Mouse (Mus musculus) MN1 (cell line): ENCODE results near the gene Aloxe3.
"Not testable (repeated sequence)": the region's sequence is repeated elsewhere in the genome, so short reads cannot be mapped to it uniquely, and the experiment has no call there.

Experiments
- DNase-seq: peaks from one replicate; pipeline ENCODE4 v3.0.0-alpha.2; 2016; ENCODE audit warnings: low spot score

Gene Aloxe3

DNA sequence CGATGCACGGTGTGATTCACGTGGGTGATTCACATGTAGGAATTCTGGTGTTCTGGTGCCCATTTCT lies at the start of gene Aloxe3:
Gene Aloxe3 (plus strand): TSS at position 45 of the 67 bp plus-strand sequence.
- DNase-seq, result no peak

DNA sequence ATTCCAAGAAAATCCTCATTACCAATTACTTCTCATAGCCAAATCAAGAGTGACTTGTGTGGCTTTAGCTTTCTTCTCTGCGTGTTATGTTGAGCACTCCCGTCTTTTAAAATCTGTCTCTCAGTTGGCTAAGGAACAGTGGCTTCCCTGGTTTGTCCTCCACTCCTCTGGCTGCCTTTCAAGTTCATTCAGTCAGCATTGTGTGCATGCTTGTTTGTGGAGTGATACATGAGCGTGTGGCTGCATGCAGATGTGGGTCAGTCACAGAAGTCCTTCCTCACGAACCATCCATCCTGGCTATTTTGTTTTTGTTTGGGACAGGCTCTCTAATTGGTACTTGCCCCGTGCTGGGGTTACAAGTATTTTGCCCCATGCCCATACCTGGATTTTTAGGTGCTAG lies 49.1 kb upstream of the Aloxe3 start:
- no peak for DNase-seq

DNA sequence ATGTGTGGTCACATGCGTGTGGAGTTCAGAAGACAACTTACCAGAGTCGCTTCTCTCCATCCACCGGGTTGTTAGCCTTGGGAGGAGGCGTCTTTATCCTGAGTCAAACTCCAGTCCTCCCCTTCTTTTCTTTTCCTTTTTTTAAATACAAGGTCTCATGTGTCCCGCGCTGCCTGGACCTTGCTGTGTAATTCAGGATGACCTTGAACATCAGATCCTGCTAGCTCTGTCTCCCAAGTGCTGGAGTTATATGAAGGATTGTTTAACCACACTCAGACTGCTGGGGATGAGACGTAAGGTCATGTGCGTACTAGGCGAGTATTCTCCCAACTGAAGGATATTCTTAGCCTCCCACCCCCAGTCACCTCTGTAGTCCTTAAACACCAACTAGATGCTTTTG lies 48.4 kb upstream of the Aloxe3 start:
- no peak for DNase-seq

DNA sequence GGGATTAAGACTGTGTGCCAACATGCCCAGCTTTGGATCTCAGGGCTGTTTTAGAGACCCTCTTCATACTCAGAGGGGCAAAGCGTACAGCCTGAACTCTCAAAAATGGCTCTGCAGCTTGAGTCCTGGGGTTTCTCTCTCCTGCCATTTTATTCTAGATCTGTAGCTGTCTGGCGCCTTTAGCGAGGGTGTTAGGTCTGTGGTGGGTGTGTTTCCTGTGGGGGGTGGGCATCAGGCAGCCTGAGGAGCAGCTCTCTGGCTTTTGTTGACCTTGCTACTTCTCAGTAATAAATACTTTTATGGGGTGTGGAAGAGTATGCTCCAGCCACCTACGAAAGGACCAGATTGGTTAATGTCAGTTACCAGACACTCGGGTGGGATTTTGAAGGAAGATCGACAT lies 47.7 kb upstream of the Aloxe3 start:
- DNase-seq, result no peak

DNA sequence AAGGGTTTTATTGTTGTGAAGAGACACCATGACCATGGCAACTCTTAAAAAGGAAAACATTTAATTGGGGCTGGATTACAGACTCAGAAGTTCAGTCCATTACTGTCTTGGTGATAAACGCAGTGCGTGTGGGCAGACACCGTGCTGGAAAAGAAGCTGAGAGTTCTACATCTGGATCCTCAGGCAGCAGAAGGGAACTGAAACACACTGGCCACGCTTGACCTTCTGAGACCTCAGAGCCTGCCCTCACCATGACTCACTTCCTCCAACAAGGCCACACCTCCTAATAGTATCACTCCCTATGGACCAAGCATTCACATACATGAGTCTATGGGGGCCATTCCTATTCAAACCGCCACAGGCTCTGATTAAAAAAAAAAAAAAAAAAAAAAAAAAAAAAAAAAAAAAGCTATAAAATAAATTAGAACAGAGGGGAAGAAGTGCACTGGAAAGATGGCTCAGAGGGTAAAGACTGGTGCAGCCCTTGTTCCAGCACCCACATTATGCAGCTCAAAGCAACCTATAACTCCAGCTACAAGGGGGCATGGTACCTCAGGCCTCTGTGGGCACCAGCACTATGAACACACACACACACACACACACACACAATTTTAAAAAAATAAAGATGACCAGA lies 46.8 kb upstream of the Aloxe3 start:
- DNase-seq, result peak; percentile 70

DNA sequence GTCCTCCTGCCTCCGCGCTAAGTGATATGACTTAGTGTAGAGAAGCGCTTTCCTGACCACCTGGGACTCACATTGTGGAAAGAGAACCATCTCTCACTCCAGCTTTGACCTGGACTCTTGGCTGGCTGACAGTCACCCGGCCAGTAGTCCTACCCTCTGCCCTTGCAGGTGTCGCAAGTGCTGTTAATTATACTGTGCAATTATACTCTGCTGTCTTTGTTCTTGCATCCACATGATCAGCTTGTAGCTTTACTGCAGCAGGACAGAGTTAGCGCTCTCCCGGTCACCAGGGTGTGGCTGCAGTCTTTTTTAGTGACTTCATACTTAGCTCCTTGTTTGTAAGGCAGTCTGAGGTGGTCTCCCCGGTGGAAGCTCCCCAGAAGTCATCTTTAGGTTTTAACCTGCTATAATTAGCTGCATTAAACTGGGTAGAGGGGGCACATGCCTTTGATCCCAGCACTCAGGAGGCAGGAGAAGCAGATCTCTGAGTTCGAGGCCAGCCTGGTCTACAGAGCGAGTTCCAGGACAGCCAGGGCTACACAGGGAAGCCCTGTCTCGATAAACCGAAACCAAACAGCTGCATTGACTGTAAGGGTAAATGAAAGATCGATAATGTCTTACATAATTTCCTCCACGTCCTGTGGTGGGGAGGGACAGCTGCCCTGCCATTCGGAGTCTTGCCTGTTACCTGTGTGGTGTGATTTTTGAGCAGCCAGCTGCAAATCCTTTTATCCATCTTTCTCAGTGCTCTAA lies 45.4 kb upstream of the Aloxe3 start:
- DNase-seq, result no peak

- DNase-seq, result no peak
Measured at GRCm38 (mm10) chr11:69080855-69081222, 44.9 kb upstream of the Aloxe3 start.

GRCm38 (mm10) chr11:69081613-69082012 lies 44.1 kb upstream of the Aloxe3 start:
- no peak for DNase-seq

- no peak for DNase-seq
Measured at GRCm38 (mm10) chr11:69085608-69086007, 40.1 kb upstream of the Aloxe3 start.

GRCm38 (mm10) chr11:69086390-69086789 lies 39.3 kb upstream of the Aloxe3 start:
- no peak for DNase-seq

DNA sequence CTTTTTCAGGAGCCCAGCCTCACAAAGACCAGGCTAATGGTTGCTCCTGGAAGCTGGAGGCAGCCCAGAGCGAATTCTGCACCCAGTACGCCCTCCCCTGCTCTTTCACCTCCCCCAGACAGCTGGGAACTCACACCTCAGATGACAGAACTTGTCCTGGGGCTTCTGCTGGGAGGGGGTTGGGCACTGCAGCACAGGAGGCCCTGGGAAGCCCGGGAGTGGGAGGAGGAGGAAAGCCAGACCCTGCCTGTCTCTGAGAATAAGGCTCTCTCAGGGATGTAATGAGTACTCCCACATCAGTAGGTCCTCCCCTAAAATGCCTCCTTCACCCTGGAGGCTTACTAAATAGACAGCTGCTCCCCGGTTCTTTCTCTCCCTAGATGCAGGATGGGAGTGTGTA lies 38.6 kb upstream of the Aloxe3 start:
- DNase-seq, result peak; percentile 58

DNA sequence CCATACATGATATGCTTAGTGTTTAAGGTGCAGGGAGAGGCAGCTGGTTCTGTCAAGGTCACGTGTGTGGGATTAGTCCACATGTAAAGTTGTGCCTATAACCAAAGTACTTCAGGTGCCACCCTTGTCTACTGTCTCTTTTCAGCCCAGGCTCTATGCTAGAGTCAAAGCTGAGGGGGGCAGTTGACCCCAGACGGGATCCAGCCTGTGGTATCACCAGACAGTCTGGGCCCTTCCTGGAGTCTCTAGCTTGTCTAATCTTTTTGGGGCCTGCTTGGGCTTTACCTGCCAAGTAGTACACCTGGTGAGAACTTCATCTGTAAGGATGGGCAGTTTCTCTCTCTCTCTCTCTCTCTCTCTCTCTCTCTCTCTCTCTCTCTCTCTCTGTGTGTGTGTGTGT lies 38.1 kb upstream of the Aloxe3 start:
- DNase-seq, result no peak

DNA sequence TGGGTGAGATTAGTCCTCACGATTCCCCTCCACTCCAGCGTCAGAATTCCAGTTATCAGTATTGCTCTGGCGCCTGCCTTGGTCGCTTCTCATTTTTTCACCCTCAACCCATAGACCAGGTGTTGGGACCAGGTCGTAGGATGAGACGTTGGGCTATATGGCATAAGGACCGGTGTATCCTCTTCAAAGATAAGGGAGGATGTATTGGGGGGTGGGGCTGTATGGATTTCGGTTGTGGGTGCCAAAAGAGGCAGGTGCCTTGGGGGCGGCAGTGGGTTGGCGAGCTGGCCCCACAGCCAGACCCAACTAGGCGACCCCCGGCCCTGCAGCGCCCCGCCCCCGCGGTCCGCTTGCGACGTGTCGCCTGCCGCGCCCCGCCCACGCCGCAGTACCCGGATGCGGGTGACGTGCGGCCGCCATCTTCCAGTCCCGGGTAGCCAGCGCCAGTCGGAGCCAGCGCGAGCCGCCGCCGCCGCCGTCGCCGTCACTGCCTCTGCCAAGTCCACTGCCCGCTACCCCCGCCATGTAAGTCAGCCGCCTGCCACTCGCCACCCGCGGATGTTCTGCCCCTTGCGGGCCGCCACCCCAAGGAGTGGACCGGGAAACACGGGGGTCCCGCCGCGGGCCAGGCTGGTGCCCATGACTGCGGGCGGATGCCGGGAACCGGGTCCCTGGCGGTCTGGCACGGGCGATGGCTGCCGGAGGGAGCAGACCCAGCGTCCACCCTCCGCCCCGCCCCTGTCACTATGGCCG lies 37.4 kb upstream of the Aloxe3 start, which contains the start of gene Vamp2:
Gene Vamp2 (plus strand): TSS at position 388 of the 753 bp plus-strand sequence.
- peak; percentile 92 for DNase-seq

DNA sequence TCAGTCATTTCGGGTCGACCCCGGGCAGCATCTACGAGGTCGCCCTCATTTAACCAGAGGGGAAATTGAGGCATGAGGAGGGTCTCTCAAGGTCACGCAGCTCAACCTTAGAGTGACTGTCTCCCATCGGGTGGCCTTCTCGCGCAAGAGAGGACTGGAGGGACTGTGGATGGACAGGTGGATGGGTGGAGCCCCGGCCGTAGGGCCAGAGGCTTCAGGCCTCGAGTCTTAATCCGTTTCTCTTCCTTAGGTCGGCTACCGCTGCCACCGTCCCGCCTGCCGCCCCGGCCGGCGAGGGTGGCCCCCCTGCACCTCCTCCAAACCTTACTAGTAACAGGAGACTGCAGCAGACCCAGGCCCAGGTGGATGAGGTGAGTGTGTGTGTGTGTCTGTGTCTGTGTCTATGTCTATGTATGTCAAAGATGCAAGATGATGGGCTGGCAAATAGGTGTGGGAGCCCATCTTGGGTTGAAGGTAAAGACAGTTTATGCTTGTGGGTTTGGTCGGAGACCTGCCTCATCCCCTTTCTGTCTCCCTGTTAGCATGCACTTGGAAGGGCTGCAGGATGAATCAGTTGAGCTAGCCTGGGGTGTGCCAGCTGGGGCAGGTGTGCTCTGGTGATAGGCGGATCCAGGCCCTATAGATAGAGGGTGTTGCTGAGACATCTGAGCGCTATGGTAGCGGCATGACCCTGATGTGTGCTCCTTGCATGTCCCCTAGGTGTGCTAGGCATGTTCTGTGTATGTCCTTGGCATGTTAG lies 36.7 kb upstream of the Aloxe3 start:
- no peak for DNase-seq

DNA sequence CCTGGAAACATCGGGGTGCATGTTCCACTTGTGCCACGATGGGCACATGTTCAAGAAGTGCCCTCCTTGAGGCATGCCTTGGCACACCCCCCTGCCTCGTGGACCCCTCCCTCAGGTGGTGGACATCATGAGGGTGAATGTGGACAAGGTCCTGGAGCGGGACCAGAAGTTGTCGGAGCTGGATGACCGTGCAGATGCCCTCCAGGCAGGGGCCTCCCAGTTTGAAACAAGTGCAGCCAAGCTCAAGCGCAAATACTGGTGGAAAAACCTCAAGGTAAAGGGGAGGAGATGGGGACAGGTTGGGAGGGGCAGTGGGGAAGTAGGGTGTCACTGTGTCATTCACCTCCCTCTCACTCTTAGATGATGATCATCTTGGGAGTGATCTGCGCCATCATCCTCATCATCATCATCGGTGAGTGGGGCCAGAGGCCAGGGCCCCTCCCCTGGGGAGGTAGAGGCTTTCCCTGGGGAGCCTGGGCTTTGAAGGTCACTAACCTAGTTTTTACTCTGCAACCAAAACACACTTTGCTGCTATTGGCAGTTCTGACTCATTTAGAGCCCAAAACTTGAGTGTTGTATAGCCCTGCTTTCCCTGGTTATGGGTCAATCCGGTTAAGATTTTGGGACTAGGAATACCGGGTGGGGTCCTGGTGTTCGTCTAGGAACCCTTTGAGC lies 35.9 kb upstream of the Aloxe3 start:
- DNase-seq, result no peak

DNA sequence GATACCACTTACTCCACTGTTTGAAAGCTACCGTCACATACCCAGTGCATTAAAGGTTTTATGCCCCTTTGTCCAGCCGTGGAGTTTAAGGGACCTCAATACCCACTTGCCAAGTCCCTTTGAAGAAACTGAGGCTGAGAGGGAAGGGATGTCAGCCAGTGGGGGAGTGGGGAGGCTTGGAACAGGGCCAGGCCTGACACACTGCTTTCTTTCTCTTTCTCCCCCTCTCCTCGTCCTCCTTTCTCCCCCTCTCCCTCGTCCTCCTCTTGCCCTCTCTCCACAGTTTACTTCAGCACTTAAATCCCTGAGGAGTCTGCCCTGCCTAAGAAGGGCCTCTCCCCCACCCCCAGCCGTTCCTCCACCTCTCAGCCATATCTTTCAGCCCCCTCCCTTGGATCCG lies 35.3 kb upstream of the Aloxe3 start:
- DNase-seq, result no peak

DNA sequence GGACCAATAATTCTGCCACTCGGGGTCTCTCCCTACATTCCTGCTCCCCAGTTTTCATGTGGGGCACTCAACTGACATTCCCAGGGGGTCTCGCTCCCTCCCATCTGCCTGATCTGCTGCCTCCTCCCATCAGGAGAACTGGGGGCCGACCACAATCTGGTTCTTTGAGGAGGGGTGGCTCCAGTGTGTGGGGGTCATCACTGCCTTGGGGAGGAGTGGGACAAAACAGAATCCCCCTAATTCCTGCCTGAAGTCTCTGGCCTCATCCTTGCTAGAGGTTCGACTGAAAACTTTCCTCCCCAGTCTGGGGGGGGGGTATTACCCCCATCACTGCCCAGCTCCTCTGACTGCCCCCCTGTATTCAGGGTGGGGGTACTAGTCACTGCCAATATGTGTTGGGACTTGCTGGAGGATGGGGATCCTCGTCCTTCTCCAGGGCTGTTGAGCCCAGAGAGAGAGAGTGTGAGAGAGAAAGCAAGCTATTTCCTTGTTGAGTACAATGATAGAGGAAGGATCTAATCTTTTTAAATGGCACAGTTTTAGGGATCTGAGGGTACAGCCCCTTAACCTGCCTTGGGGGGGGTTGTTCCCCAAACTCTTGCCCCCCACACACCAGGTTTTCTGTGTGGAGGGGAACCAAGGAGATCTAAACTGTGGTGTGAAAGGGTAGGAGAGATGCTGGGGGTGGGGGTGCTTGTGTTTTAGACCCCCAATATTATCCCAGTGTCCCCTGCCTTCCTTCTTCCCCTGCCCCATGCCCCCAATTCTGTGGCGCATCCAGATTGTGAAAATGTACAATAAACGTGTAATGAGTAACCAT lies 33.9 kb upstream of the Aloxe3 start:
- DNase-seq, result no peak

DNA sequence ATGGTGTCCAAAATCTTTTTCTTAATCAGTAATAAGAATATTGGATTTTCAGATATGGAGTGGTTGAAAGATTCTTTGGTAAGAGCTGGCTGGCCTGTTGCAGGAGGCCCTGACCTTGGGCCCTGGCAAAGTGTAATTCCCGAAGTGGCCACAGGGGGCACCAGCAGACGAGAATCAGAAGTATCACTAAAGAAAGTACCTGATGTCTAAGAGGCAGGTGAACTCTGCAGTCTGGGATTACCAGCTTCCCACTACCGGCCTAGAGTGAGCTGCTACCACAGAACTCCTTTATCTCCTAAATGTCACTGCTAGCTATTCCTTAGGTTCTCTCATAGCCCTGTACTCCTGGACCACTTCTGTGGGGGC lies 33.3 kb upstream of the Aloxe3 start:
- DNase-seq, result peak; percentile 82

DNA sequence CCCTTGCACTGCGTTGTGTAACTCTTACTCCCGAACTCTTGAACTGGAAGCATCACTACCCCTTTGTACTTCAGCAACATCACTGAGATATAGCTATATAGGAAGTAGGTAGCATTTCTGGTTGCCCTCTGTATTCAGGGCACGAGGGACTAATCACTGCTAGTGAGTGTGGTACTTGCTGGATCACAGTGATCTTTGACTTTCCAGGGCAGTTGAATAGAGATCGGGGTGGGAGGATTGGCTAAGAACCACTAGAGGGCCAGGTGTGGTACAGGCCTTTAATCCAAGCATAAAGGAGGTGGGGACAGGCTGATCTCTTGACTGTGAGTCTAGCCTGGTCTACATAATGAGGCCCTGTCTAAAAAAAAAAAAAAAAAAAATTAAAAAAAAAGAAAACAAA lies 32.8 kb upstream of the Aloxe3 start:
- peak; percentile 43 for DNase-seq

DNA sequence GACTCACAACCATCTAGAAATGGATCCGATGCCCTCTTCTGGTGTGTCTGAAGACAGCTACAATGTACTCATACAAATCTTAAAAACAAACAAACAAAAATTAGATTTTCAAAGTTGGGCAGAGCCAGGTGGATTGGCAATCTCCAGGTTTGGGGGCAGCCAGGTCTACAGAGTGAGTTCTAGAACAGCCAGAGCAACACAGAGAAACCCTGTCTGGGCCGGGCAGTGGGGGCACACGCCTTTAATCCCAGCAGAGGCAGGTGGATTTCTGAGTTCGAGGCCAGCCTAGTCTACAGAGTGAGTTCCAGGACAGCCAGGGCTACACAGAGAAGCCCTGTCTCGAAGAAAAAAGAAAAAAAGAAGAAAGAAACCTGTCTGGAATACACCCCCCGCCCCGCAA lies 31.8 kb upstream of the Aloxe3 start:
- DNase-seq, result not testable (repeated sequence)

- peak; percentile 98 for DNase-seq
Measured at GRCm38 (mm10) chr11:69094697-69095429, 30.8 kb upstream of the Aloxe3 start, which contains the start of gene Per1. Per1 (plus strand) TSS chr11:69095217.
